ENCODE assay signal across 28 mouse cellular contexts in the genomic region with DNA sequence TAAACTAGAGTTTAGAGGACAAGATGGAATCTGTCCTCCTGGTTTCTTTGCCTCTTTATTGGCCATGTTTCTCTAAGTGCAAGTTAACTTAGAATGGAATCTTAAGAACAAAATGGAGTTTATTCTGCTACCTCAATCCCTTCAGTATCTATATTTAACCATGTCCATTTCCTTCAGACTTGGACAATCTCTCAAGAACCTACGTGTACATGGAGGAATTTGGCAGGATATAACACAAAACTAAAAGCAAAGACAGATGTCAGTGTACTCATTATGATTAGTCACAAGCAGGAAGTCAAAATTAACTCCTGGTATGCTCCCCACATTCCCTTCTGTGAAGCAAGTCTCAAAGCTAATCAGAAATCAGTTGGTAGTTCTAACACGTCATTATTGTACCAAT.
DNase-seq lines count a peak whose midpoint lies in the region; ATAC-seq and TF ChIP-seq lines count a peak whose summit lies in the region.
"Had no signal": no experiment of that assay in that cellular context is flagged by ENCODE, and none has a peak within 500 bp of the region (broad histone marks: within the 10 kb centered on the region; RNA-seq: fewer than 3 reads in every experiment).

No protein-coding gene starts in this region.

- intact Hi-C loops in left cerebral cortex, adult 2 months (cut with DNase I), result no loop called here

- H3K27ac ChIP-seq in heart, embryonic 13.5 days (replicated peaks), result peak overlapping the region; percentile 8; the same call in 1 of the 2 replicates
- H3K27ac ChIP-seq in heart, embryonic 10.5 days, result no peak overlapping the region
- H3K27ac ChIP-seq in brown adipose tissue, adult 24 weeks (replicated peaks; ENCODE audit: low read depth, low read length), result peak overlapping the region; percentile 70
- no peak overlapping the region for H3K27ac ChIP-seq in left cerebral cortex, adult 2 months
- H3K27ac ChIP-seq: embryonic facial prominence, embryonic 12.5 days; embryonic facial prominence, embryonic 15.5 days; forebrain, embryonic 10.5 days; forebrain, embryonic 13.5 days; heart, adult 2 months; hindbrain, embryonic 14.5 days; hindbrain, postnatal 0 days had no signal

- no peak overlapping the region for H3K4me2 ChIP-seq in heart, embryonic 13.5 days
- H3K4me2 ChIP-seq: embryonic facial prominence, embryonic 12.5 days; embryonic facial prominence, embryonic 15.5 days; forebrain, embryonic 13.5 days; heart, embryonic 12.5 days; hindbrain, embryonic 14.5 days had no signal

- WGBS in heart, embryonic 13.5 days, result 60% methylated on average over 2 of the region's 2 CpGs
- 59% methylated on average over 2 of the region's 2 CpGs for WGBS in heart, embryonic 10.5 days

- H3K36me3 ChIP-seq in heart, embryonic 13.5 days, result no peaks in the 10 kb centered on the region
- H3K36me3 ChIP-seq in heart, embryonic 10.5 days, result no peaks in the 10 kb centered on the region
- H3K36me3 ChIP-seq: embryonic facial prominence, embryonic 12.5 days; embryonic facial prominence, embryonic 15.5 days; forebrain, embryonic 10.5 days; heart, embryonic 12.5 days had no signal

- no peaks in the 10 kb centered on the region for H3K27me3 ChIP-seq in heart, embryonic 13.5 days (replicated peaks)
- no peaks in the 10 kb centered on the region for H3K27me3 ChIP-seq in heart, embryonic 10.5 days (ENCODE audit: insufficient read depth, poor library complexity, severe bottlenecking)
- H3K27me3 ChIP-seq: embryonic facial prominence, embryonic 12.5 days; embryonic facial prominence, embryonic 15.5 days; forebrain, embryonic 13.5 days; heart, embryonic 12.5 days had no signal

- DNase-seq in heart, embryonic 10.5 days (ENCODE audit: low spot score), result no peak
- DNase-seq in NIH3T3 (ENCODE audit: low read depth), result peak; percentile 52
- no peak for DNase-seq in ovary, postnatal 36 days (ENCODE audit: low spot score)
- no peak for DNase-seq in left cerebral cortex, adult 2 months (ENCODE audit: extremely low spot score in 1 of 2, low spot score in 2 of 2)
- DNase-seq: adrenal gland, postnatal 10 days; adrenal gland, postnatal 36 days; cerebellum, adult 11-12 months; cerebellum, adult 8-10 months; cerebellum, postnatal 10 days; gastrocnemius, postnatal 25 days; heart, adult 2 months; heart, postnatal 14 days; heart, postnatal 4 days; kidney, adult 18-20 months had no signal

- no peaks in the 10 kb centered on the region for H3K9me3 ChIP-seq in heart, embryonic 13.5 days
- H3K9me3 ChIP-seq in heart, embryonic 10.5 days, result no peaks in the 10 kb centered on the region
- H3K9me3 ChIP-seq: embryonic facial prominence, embryonic 12.5 days; embryonic facial prominence, embryonic 15.5 days; forebrain, embryonic 10.5 days; forebrain, embryonic 13.5 days; heart, embryonic 12.5 days had no signal

- H3K4me3 ChIP-seq in heart, embryonic 13.5 days, result no peak overlapping the region
- H3K4me3 ChIP-seq in heart, embryonic 10.5 days, result no peak overlapping the region
- H3K4me3 ChIP-seq in brown adipose tissue, adult 24 weeks (ENCODE audit: insufficient read depth, low read depth, low read length), result no peak overlapping the region
- H3K4me3 ChIP-seq in left cerebral cortex, adult 2 months, result no peak overlapping the region
- H3K4me3 ChIP-seq: embryonic facial prominence, embryonic 12.5 days; embryonic facial prominence, embryonic 15.5 days; erythroblast, embryonic 14.5 days; forebrain, embryonic 10.5 days; forebrain, embryonic 13.5 days; heart, adult 2 months; heart, embryonic 12.5 days had no signal

- no peak for ATAC-seq in heart, embryonic 13.5 days (ENCODE audit: extremely low read depth, insufficient number of reproducible peaks, low FRiP score, low TSS enrichment)
- ATAC-seq: forebrain, embryonic 13.5 days; forebrain, embryonic 16.5 days; hindbrain, postnatal 0 days; inflammation-experienced regulatory T-cells, adult 6 months; intestine, embryonic 16.5 days; Patski had no signal

- no peak for TF ChIP-seq CTCF in left cerebral cortex, adult 2 months (IDR thresholded peaks at IDR 0.05)

- H3K4me1 ChIP-seq in heart, embryonic 13.5 days, result peaks cover 4% of the 10 kb centered on the region
- no peaks in the 10 kb centered on the region for H3K4me1 ChIP-seq in heart, embryonic 10.5 days
- H3K4me1 ChIP-seq in brown adipose tissue, adult 24 weeks (ENCODE audit: control insufficient read depth, insufficient read depth, insufficient read length, low read length), result peaks cover 3% of the 10 kb centered on the region; the same call in 1 of the 2 replicates
- H3K4me1 ChIP-seq: embryonic facial prominence, embryonic 12.5 days; embryonic facial prominence, embryonic 15.5 days; forebrain, embryonic 10.5 days; forebrain, embryonic 13.5 days; heart, embryonic 12.5 days had no signal

- H3K9ac ChIP-seq in heart, embryonic 13.5 days, result no peak overlapping the region
- H3K9ac ChIP-seq: embryonic facial prominence, embryonic 12.5 days; embryonic facial prominence, embryonic 15.5 days; forebrain, embryonic 13.5 days; heart, embryonic 12.5 days; hindbrain, embryonic 14.5 days had no signal

Comparison
In these comparisons a context has a peak if more than half of its experiments do, and no peak if none do; other contexts are left out.
1. H3K27ac ChIP-seq: peak in heart, embryonic 13.5 days (single experiment) and brown adipose tissue, adult 24 weeks (single experiment); none in heart, embryonic 10.5 days (single experiment) and left cerebral cortex, adult 2 months (single experiment).